11 mouse cellular contexts compared by ENCODE assay signal in genomic region chr9:48723025-48723424, GRCm38 (mm10).
A peak's percentile ranks its signal among the peaks of the same experiment; 100 is the strongest.
DNase-seq lines count a peak whose midpoint lies in the region; ATAC-seq and TF ChIP-seq lines count a peak whose summit lies in the region.
"Had no signal": no experiment of that assay in that cellular context is flagged by ENCODE, and none has a peak within 500 bp of the region (broad histone marks: within the 10 kb centered on the region; RNA-seq: fewer than 3 reads in every experiment).

No protein-coding gene starts in this region.

- no peaks in the 10 kb centered on the region for H3K4me1 ChIP-seq in cerebellum, adult 2 months (ENCODE audit: control insufficient read depth, insufficient read depth, low read length)
- peaks cover 15% of the 10 kb centered on the region for H3K4me1 ChIP-seq in kidney, adult 2 months (ENCODE audit: control insufficient read depth, insufficient read depth, low read length)

- H3K4me3 ChIP-seq in cerebellum, adult 2 months (replicated peaks; ENCODE audit: insufficient read depth, low read depth, low read length), result no peak overlapping the region
- no peak overlapping the region for H3K4me3 ChIP-seq in kidney, adult 2 months (ENCODE audit: insufficient read depth, low read depth, low read length)
- H3K4me3 ChIP-seq: embryonic facial prominence, embryonic 10.5 days; hindbrain, embryonic 12.5 days; neural tube, embryonic 15.5 days had no signal

- peak overlapping the region; percentile 47; the same call in 1 of the 2 replicates for H3K27ac ChIP-seq in cerebellum, adult 2 months (ENCODE audit: insufficient read depth, low read length)
- H3K27ac ChIP-seq in kidney, adult 2 months (ENCODE audit: insufficient read depth, low read depth, low read length), result peak overlapping the region; percentile 62
- H3K27ac ChIP-seq: hindbrain, embryonic 12.5 days had no signal

- no peak for TF ChIP-seq CTCF in cerebellum, adult 2 months (IDR thresholded peaks at IDR 0.05; ENCODE audit: borderline replicate concordance, insufficient read depth, low read depth, low read length)
- TF ChIP-seq CTCF in kidney, adult 2 months (conservative IDR thresholded peaks at IDR 0.05; ENCODE audit: insufficient read depth, insufficient read length, low read depth, low read length), result no peak

- no peaks in the 10 kb centered on the region for H3K36me3 ChIP-seq in kidney, adult 2 months (ENCODE audit: control insufficient read depth, insufficient read depth, low read length)
- H3K36me3 ChIP-seq: hindbrain, embryonic 12.5 days; neural tube, embryonic 15.5 days had no signal

- DNase-seq in cerebellum, adult 2 months, result peak in 1 of 2 experiments; percentile 5
- no peak for DNase-seq in cerebellum, adult 9-10 months
- DNase-seq in kidney, adult 2 months, result no peak
- DNase-seq in kidney, adult 18-20 months, result no peak
- peak; percentile 51 for DNase-seq in ovary, adult 18-20 months (ENCODE audit: low spot score)
- DNase-seq in ovary, postnatal 36 days (ENCODE audit: low spot score), result no peak
- DNase-seq in retina, embryonic 14.5 days (ENCODE audit: low spot score), result no peak

- WGBS in cerebellum, adult 2 months, result 86% methylated on average over 3 of the region's 3 CpGs
- WGBS in kidney, adult 2 months, result 54% methylated on average over 3 of the region's 3 CpGs

- TF ChIP-seq POLR2A in cerebellum, adult 2 months (IDR thresholded peaks at IDR 0.05; ENCODE audit: borderline replicate concordance, insufficient read depth, low read length), result no peak
- no peak for TF ChIP-seq POLR2A in kidney, adult 2 months (IDR thresholded peaks at IDR 0.05; ENCODE audit: low read depth, low read length)

- no peak for ATAC-seq in inflammation-experienced regulatory T-cells, adult 6 months

- H3K27me3 ChIP-seq in cerebellum, adult 2 months (ENCODE audit: control insufficient read depth, insufficient read depth, low read length), result no peaks in the 10 kb centered on the region
- H3K27me3 ChIP-seq in kidney, adult 2 months (replicated peaks; ENCODE audit: control insufficient read depth, insufficient read depth, low read length), result no peaks in the 10 kb centered on the region
- H3K27me3 ChIP-seq: hindbrain, embryonic 12.5 days; neural tube, embryonic 15.5 days had no signal
